Comparison of ENCODE assay signal across 8 mouse cellular contexts in the genomic region with DNA sequence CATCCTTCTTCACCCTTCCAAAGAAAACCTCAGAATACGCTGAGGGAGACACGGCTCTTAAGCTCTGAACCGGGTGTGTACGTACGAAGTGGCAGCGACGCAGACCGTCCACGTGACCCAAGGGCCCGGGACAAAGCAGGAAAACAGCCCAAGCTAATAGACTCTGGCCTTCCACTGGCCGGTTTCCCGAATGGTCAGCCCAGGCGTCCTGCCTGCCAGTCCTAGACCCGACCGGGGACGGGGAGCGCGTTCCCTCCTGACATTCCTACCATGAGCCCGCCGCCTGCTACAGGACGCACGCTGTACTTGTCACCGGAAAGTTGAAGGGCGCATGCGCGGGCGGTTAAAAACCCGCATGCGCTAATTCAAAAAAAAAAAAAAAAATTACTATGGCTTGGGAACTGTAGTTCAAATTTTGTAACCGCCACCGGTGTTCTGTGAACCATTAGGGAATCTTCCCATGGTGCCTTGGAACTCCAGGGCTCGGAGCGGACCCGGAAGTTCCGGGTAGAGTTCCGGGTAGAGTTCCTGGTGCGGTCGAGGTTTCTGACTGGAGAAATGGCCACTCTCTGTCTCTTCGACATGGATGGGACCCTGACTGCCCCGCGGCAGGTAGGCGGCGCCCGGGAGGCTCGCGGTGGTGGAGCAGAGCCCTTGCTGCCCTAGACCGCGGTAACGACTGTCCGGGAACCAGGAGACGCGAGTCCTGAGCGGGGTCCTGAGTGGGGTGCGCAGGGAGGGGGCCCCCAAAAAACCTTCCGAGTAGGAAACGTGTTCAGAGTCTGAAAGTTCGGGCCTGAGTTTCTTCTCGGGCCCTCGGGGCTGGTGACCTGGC. TPM values are rescaled to one million over a fixed set of nuclear protein-coding genes. Genes with fewer than 3 reads are reported as not detected.
DNase-seq lines count a peak whose midpoint lies in the region; ATAC-seq lines count a peak whose summit lies in the region.

A gene (plus strand): TSS at position 458 of the 835 bp plus-strand sequence.
A gene (minus strand): TSS at position 496 of the 835 bp plus-strand sequence.

- DNase-seq in adrenal gland, adult 18-20 months (ENCODE audit: low spot score in 2 of 2) = peak; percentile 74 to 79
- peak; percentile 92 for DNase-seq in embryo, embryonic 11 days
- DNase-seq in gastrocnemius, postnatal 25 days = peak; percentile 84
- DNase-seq in intestine, embryonic 14.5 days (ENCODE audit: low spot score) = peak; percentile 90
- peak; percentile 85 to 94 for DNase-seq in left cerebral cortex, postnatal 14 days (ENCODE audit: low spot score in 2 of 2)
- peak; percentile 94 for DNase-seq in mesoderm, embryonic 11.5 days (ENCODE audit: low read depth, low spot score)
- DNase-seq in right cerebral cortex, postnatal 36 days (ENCODE audit: low spot score in 2 of 2) = peak; percentile 83 to 87
- peak; percentile 90 for DNase-seq in yolk sac, embryonic 10.5 days (ENCODE audit: low spot score)

- H3K4me3 ChIP-seq in intestine, embryonic 14.5 days (ENCODE audit: low read depth, low read length) = peak within 1 kb of the TSS; percentile 92

- intact Hi-C loops in left cerebral cortex, postnatal 14 days (cut with DNase I) = no loop called here

- peak; percentile 92 for ATAC-seq in intestine, embryonic 14.5 days (replicated peaks; ENCODE audit: low FRiP score, low TSS enrichment, low read depth)

- no peaks in the 10 kb centered on the region for H3K27me3 ChIP-seq in intestine, embryonic 14.5 days (replicated peaks; ENCODE audit: control insufficient read depth, insufficient read depth, low read length)

- WGBS in intestine, embryonic 14.5 days = under 1% methylated on average over 59 of the region's 59 CpGs

- peak within 1 kb of the TSS; percentile 85 for H3K27ac ChIP-seq in intestine, embryonic 14.5 days (ENCODE audit: low read depth)

- H3K4me1 ChIP-seq in intestine, embryonic 14.5 days (replicated peaks; ENCODE audit: control insufficient read depth, insufficient read depth, low read length) = peaks cover 19% of the 10 kb centered on the region

- H3K9ac ChIP-seq in intestine, embryonic 14.5 days (ENCODE audit: low read length) = peak within 1 kb of the TSS; percentile 89

- H3K36me3 ChIP-seq in intestine, embryonic 14.5 days (ENCODE audit: control insufficient read depth, insufficient read depth, low read length) = peaks cover 35% of the 10 kb centered on the region

- peak within 1 kb of the TSS; percentile 87 for H3K4me2 ChIP-seq in intestine, embryonic 14.5 days (ENCODE audit: low read length)

- H3K9me3 ChIP-seq in intestine, embryonic 14.5 days (ENCODE audit: control insufficient read depth, low read length) = no peaks in the 10 kb centered on the region

RNA-seq across cellular contexts. Expression of the first gene that starts in this region (rescaled TPM):
- total RNA-seq in adrenal gland, adult 18-20 months (2021) = 10 to 100 TPM; 57.0 to 57.3 TPM
- total RNA-seq in gastrocnemius, postnatal 25 days (2021) = 10 to 100 TPM; 20.3 to 20.6 TPM
- 65.5 and 73.1 TPM in 2 replicates for polyA plus RNA-seq in intestine, embryonic 14.5 days (2014; fragmentation: Nextera tagmentation; extraction: Ambion mirVana)
- 10 to 100 TPM; 33.7 to 33.8 TPM for total RNA-seq in left cerebral cortex, postnatal 14 days (2021)

RNA-seq across cellular contexts. Expression of the second gene that starts in this region (rescaled TPM):
- total RNA-seq in adrenal gland, adult 18-20 months (2021) = 10 to 100 TPM; 16.5 to 20.2 TPM
- total RNA-seq in gastrocnemius, postnatal 25 days (2021) = 10 to 100 TPM in 1 of 2 experiments, 1 to 10 TPM in 1; 9.0 to 10.7 TPM
- polyA plus RNA-seq in intestine, embryonic 14.5 days (2014; fragmentation: Nextera tagmentation; extraction: Ambion mirVana) = 15.6 and 16.8 TPM in 2 replicates
- 10 to 100 TPM; 11.2 to 12.6 TPM for total RNA-seq in left cerebral cortex, postnatal 14 days (2021)

Comparison
In these comparisons a context has a peak if more than half of its experiments do, and no peak if none do; other contexts are left out.
1. Peak in every context shown above with its lines: DNase-seq, ATAC-seq, H3K4me3 ChIP-seq and H3K27ac ChIP-seq.